Mouse (Mus musculus) neural tube, embryonic 12.5 days (tissue): ENCODE measurements around the gene Skil. TPM values are rescaled to one million over a fixed set of nuclear protein-coding genes. Genes with fewer than 3 reads are reported as not detected.
A peak's percentile ranks its signal among the peaks of the same experiment; 100 is the strongest.

ENCODE experiments used
- ATAC-seq: fragments of 200-750 bp; cut with Nextera tagmentation; 2 replicates; pipeline ENCODE4 v1.8.0; 2017; ENCODE audit warnings: low read depth, mild to moderate bottlenecking, moderate TSS enrichment, moderate library complexity; ENCODE audit not compliant: low FRiP score
- H3K27ac ChIP-seq: fragments of 300-500 bp; sonication (generic); 2 replicates; pipeline ENCODE4 v1.5.1; 2016
- H3K27me3 ChIP-seq: fragments of 300-500 bp; sonication (generic); replicated peaks from 2 replicates; pipeline ENCODE4 v1.6.1; 2016; ENCODE audit warnings: mild to moderate bottlenecking
- H3K36me3 ChIP-seq: fragments of 300-500 bp; sonication (generic); 2 replicates; pipeline ENCODE4 v1.6.1; 2016; ENCODE audit warnings: mild to moderate bottlenecking
- H3K4me1 ChIP-seq: fragments of 300-500 bp; sonication (generic); 2 replicates; pipeline ENCODE4 v1.6.1; 2016
- H3K4me2 ChIP-seq: fragments of 300-500 bp; sonication (generic); replicated peaks from 2 replicates; pipeline ENCODE4 v1.6.1; 2016; ENCODE audit warnings: mild to moderate bottlenecking
- H3K4me3 ChIP-seq: fragments of 300-500 bp; sonication (generic); 2 replicates; pipeline ENCODE4 v1.5.1; 2016
- H3K9ac ChIP-seq: fragments of 300-500 bp; sonication (generic); 2 replicates; pipeline ENCODE4 v1.6.1; 2016; ENCODE audit warnings: mild to moderate bottlenecking
- H3K9me3 ChIP-seq: fragments of 300-500 bp; sonication (generic); 2 replicates; pipeline ENCODE4 v1.6.1; 2016; ENCODE audit warnings: mild to moderate bottlenecking
- WGBS: fragments of 180-500 bp; shearing (Covaris S2); methylation state at CpG from one replicate; pipeline ENCODE4 v1.1.7; 2016; 5-methylcytosine and 5-hydroxymethylcytosine counted together
- polyA plus RNA-seq: library from polyadenylated mRNA; unstranded; fragments of >200 nt; fragmentation: Nextera tagmentation; extraction: Ambion mirVana; gene quantifications from 2 replicates; pipeline ENCODE4 v1.2.1, GENCODE M21; 2016

Skil gene
- polyA plus RNA-seq, 1 experiment from 2014 or later: 54.4 TPM

- H3K4me3 ChIP-seq: no peak overlapping the region
- no peak overlapping the region for H3K27ac ChIP-seq
- H3K4me2 ChIP-seq: peak overlapping the region; percentile 62
- H3K4me1 ChIP-seq: peaks cover 39% of the 10 kb centered on the region
- no peak overlapping the region for H3K9ac ChIP-seq
- H3K27me3 ChIP-seq: no peaks in the 10 kb centered on the region
- ATAC-seq: no peak
- WGBS: 85% methylated on average over 5 of the region's 5 CpGs
- 0 out of 2 replicates have a peak, but pooled peaks cover 3% of the 10 kb centered on the region for H3K36me3 ChIP-seq
- no peaks in the 10 kb centered on the region for H3K9me3 ChIP-seq
Measured at GRCm38 (mm10) chr3:31100026-31100425, 5.2 kb downstream of the Skil start.

GRCm38 (mm10) chr3:31100802-31101201 is 5.9 kb downstream of the Skil start:
- Histone ChIP-seq H3K9me3 (no peaks in the 10 kb centered on the region), H3K4me3 (no peak overlapping the region), H3K36me3 (0 out of 2 replicates have a peak, but pooled peaks cover 3% of the 10 kb centered on the region), H3K4me2 (peak overlapping the region; percentile 45), H3K27ac (no peak overlapping the region), H3K4me1 (peaks cover 39% of the 10 kb centered on the region), H3K27me3 (no peaks in the 10 kb centered on the region), H3K9ac (no peak overlapping the region)
- no peak for ATAC-seq
- whole genome bisulfite sequencing: 93% methylated on average over 3 of the region's 3 CpGs

DNA sequence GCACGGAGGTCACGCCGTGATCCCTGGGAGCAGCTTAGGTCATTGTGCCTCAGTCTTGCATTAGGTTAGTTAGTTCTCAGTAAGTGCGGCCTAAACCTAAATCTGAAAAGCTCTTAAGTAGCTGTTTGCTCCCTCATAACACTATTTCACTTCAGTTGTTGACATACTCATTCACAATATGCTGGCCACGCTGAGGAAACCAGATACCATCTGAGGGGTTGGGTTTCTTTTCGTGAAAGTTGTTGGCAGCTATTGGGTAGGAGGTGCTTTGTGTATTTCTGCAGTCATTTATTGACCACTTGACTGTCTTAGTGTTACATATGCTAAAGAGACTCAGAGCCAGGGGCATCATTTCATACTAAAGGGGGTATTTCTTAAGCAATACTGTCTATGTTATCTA is 10.1 kb downstream of the Skil start:
- H3K4me3 ChIP-seq: no peak overlapping the region
- H3K9me3 ChIP-seq: no peaks in the 10 kb centered on the region
- no peaks in the 10 kb centered on the region for H3K36me3 ChIP-seq
- no peaks in the 10 kb centered on the region for H3K27me3 ChIP-seq
- no peak overlapping the region for H3K27ac ChIP-seq
- ATAC-seq: no peak
- WGBS: 86% methylated on average over 6 of the region's 6 CpGs
- H3K4me1 ChIP-seq: peaks cover 25% of the 10 kb centered on the region
- H3K9ac ChIP-seq: no peak overlapping the region
- H3K4me2 ChIP-seq: no peak overlapping the region

GRCm38 (mm10) chr3:31106597-31106996 is 11.7 kb downstream of the Skil start:
- Histone ChIP-seq H3K4me1 (peaks cover 16% of the 10 kb centered on the region; the same call in 1 of the 2 replicates), H3K9ac (no peak overlapping the region), H3K9me3 (no peaks in the 10 kb centered on the region), H3K36me3 (no peaks in the 10 kb centered on the region), H3K27me3 (no peaks in the 10 kb centered on the region), H3K4me2 (no peak overlapping the region), H3K27ac (no peak overlapping the region), H3K4me3 (no peak overlapping the region)
- ATAC-seq: no peak
- 89% methylated on average over 6 of the region's 6 CpGs for WGBS

- Histone ChIP-seq H3K9me3 (no peaks in the 10 kb centered on the region), H3K4me3 (no peak overlapping the region), H3K9ac (no peak overlapping the region), H3K27ac (no peak overlapping the region), H3K4me1 (peaks cover 16% of the 10 kb centered on the region; the same call in 1 of the 2 replicates), H3K27me3 (no peaks in the 10 kb centered on the region), H3K4me2 (no peak overlapping the region), H3K36me3 (peaks cover under 1% of the 10 kb centered on the region)
- 87% methylated on average over 4 of the region's 4 CpGs for WGBS
- no peak for ATAC-seq
Measured at GRCm38 (mm10) chr3:31107674-31108073, 12.8 kb downstream of the Skil start.

DNA sequence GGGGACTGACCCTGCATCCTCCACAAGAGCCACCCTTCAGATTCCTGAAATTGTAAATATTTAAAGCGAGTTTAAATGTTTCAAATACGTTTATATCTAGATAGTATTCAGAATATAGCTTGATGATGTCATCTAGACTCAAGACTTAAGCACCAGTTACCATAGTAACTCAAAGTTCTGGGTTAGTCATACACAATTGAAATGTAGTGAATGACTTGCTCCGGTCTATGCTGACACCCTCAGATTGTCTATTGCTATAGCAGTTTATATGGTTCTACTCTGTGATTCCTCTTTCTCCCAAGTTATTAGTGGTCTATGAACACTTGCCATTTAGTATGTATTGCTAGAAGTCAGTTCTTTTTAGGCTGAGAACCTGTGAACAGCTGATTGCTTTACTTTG is 14.2 kb downstream of the Skil start:
- WGBS: 87% methylated on average over 3 of the region's 3 CpGs
- no peak overlapping the region for H3K4me3 ChIP-seq
- peaks cover 14% of the 10 kb centered on the region for H3K36me3 ChIP-seq
- no peak overlapping the region for H3K4me2 ChIP-seq
- no peak overlapping the region for H3K27ac ChIP-seq
- no peak overlapping the region for H3K9ac ChIP-seq
- ATAC-seq: no peak
- no peaks in the 10 kb centered on the region for H3K9me3 ChIP-seq
- peaks cover 16% of the 10 kb centered on the region; the same call in 1 of the 2 replicates for H3K4me1 ChIP-seq
- H3K27me3 ChIP-seq: no peaks in the 10 kb centered on the region

DNA sequence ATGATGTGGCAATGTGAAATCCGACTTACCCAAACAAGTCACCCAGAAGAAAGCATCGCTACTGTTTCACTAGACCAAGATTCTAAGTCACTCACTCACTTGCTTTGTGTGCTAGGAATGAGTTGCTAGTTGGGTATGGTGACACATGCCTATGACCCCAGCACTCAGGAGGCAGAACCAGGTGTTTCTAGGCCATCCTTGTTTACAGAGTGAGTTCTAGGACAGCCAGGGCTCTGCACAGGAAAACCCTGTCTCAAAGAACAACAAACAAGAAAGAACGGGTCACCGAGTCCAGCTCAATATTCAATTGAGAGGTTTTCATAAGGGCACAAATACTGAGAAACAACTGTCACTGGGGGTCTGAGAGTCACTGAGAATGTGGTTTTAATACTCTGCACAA is 28.2 kb downstream of the Skil start:
- H3K9ac ChIP-seq: no peak overlapping the region
- peaks cover 42% of the 10 kb centered on the region for H3K36me3 ChIP-seq
- no peaks in the 10 kb centered on the region for H3K4me1 ChIP-seq
- no peak overlapping the region for H3K4me3 ChIP-seq
- H3K27ac ChIP-seq: no peak overlapping the region
- no peaks in the 10 kb centered on the region for H3K27me3 ChIP-seq
- no peak for ATAC-seq
- no peak overlapping the region for H3K4me2 ChIP-seq
- WGBS: 96% methylated on average over 4 of the region's 4 CpGs
- H3K9me3 ChIP-seq: no peaks in the 10 kb centered on the region

GRCm38 (mm10) chr3:31126303-31126702 is 31.4 kb downstream of the Skil start:
- no peak for ATAC-seq
- H3K4me1 ChIP-seq: no peaks in the 10 kb centered on the region

GRCm38 (mm10) chr3:31126848-31127247 is 32.0 kb downstream of the Skil start:
- Histone ChIP-seq H3K9me3 (no peaks in the 10 kb centered on the region), H3K4me2 (no peak overlapping the region), H3K9ac (no peak overlapping the region), H3K4me3 (no peak overlapping the region), H3K27ac (no peak overlapping the region), H3K27me3 (no peaks in the 10 kb centered on the region), H3K4me1 (no peaks in the 10 kb centered on the region), H3K36me3 (peaks cover 12% of the 10 kb centered on the region)
- WGBS: 91% methylated on average over 3 of the region's 3 CpGs
- no peak for ATAC-seq

More at GRCm38 (mm10) chr3:31126303-31126702, 31.4 kb downstream of the Skil start:
- peaks cover 13% of the 10 kb centered on the region for H3K36me3 ChIP-seq
- no peak overlapping the region for H3K4me2 ChIP-seq
- 52% methylated on average over 4 of the region's 4 CpGs for WGBS
- no peaks in the 10 kb centered on the region for H3K27me3 ChIP-seq
- H3K4me3 ChIP-seq: no peak overlapping the region
- H3K9me3 ChIP-seq: no peaks in the 10 kb centered on the region
- no peak overlapping the region for H3K27ac ChIP-seq
- H3K9ac ChIP-seq: no peak overlapping the region

- Histone ChIP-seq H3K4me3 (no peak overlapping the region), H3K27me3 (no peaks in the 10 kb centered on the region), H3K36me3 (no peaks in the 10 kb centered on the region), H3K27ac (no peak overlapping the region), H3K9me3 (no peaks in the 10 kb centered on the region), H3K4me2 (no peak overlapping the region), H3K4me1 (no peaks in the 10 kb centered on the region), H3K9ac (no peak overlapping the region)
- 58% methylated on average over 4 of the region's 4 CpGs for whole genome bisulfite sequencing
- ATAC-seq: no peak
Measured at GRCm38 (mm10) chr3:31129766-31130165, 34.9 kb downstream of the Skil start.

GRCm38 (mm10) chr3:31133664-31134063 is 38.8 kb downstream of the Skil start:
- H3K4me3 ChIP-seq: no peak overlapping the region
- no peak overlapping the region for H3K27ac ChIP-seq
- no peak overlapping the region for H3K9ac ChIP-seq
- ATAC-seq: no peak
- H3K9me3 ChIP-seq: no peaks in the 10 kb centered on the region
- 61% methylated on average over 5 of the region's 5 CpGs for WGBS
- no peaks in the 10 kb centered on the region for H3K4me1 ChIP-seq
- no peaks in the 10 kb centered on the region for H3K27me3 ChIP-seq
- no peak overlapping the region for H3K4me2 ChIP-seq
- H3K36me3 ChIP-seq: no peaks in the 10 kb centered on the region

DNA sequence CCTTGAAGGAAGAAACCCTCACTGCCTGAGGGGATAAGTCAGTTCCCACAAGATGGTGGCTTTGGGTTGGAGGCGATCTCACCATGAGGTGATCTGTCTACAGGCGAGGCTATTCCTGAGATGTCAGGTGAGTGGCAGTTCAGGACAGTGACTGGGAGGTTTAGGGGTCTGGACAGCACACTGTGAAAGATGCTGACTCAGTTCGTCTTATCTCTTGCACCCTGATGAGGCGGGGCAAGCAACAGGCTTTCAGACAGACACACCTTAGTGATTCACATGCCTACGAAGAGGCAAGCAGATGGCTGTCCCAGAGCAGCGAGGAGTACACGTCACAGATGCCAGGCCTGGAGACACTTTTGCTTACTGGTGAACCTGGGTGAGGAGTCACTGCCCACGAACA is 39.4 kb downstream of the Skil start:
- Histone ChIP-seq H3K27me3 (no peaks in the 10 kb centered on the region), H3K27ac (no peak overlapping the region), H3K9ac (no peak overlapping the region), H3K4me2 (no peak overlapping the region), H3K4me1 (no peaks in the 10 kb centered on the region), H3K36me3 (no peaks in the 10 kb centered on the region), H3K9me3 (no peaks in the 10 kb centered on the region), H3K4me3 (no peak overlapping the region)
- ATAC-seq: no peak
- WGBS: 85% methylated on average over 8 of the region's 8 CpGs

DNA sequence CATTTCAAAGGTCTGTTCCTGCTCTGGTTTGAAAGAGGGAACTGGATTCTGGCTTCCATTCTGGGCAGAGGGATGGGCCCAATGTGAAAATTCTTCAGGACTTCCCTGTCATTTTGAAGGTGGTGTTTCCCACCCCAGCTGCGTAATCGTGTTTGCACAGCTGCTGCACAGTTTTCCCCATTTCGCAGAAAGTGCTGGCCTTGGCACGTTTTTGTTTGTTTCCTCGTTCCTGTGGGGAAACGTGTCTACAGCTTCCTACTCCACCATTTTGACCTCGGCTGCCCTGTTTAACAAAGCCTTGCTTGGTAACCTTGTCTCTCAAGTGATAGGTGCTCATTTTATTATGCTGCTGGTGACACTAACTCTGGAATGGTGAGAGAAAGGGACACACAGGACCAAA is 39.8 kb downstream of the Skil start:
- Histone ChIP-seq H3K4me1 (no peaks in the 10 kb centered on the region), H3K27ac (no peak overlapping the region), H3K4me3 (no peak overlapping the region), H3K4me2 (no peak overlapping the region), H3K36me3 (no peaks in the 10 kb centered on the region), H3K9me3 (no peaks in the 10 kb centered on the region), H3K27me3 (no peaks in the 10 kb centered on the region), H3K9ac (no peak overlapping the region)
- WGBS: 68% methylated on average over 7 of the region's 7 CpGs
- ATAC-seq: no peak
